Mouse (Mus musculus): Measurements from ENCODE around the gene Pqbp1.
"Not testable (repeated sequence)": the region's sequence is repeated elsewhere in the genome, so short reads cannot be mapped to it uniquely, and the experiment has no call there.

Pqbp1 gene

GRCm38 (mm10) chrX:7898880-7899874, at the start of gene Pqbp1, which contains the start of gene Timm17b:
Pqbp1 (minus strand) TSS chrX:7899269.
Timm17b (plus strand) TSS chrX:7899357.
- peak; percentile 80 to 86 for DNase-seq

GRCm38 (mm10) chrX:7947900-7948492, 48.9 kb upstream of the Pqbp1 start:
- DNase-seq: peak; percentile 65 to 82

DNA sequence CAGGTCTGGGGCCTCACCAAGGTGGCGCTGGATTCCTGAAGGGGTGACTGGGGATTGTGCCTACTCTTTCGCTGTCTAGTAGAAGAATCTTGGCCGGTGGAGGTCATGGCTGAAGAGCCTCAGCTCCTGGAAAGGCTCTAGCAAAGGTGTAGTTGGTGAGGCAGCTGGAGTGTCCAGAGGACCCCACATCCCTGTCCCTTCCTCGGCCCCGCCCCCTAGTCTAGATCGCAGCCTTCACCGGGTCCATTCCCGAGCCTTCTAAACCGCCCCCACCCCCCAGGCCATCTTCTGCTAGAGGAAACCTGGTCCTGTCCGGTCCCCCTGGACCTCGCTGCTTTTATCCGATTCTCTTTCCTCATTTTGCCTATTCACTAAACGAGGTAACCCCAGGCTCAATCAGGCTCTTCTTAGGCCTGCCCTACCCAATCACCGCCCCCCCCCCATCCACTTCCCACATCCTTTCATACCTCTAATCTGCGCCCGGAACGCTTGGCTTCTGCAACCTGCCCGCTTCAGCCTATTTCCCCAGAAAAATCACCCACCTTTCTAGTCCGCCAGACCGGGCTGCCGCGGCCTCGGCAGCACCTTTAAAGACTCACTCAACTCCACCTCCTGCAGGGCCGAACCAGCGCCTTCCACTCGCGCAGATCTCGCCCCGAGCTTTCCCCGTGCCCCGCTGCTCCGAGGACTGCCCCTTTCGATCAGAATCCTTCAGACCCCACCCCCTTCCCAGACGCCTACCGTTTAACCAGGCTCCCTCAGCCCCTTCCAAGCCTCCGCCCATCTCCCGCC, 48.2 kb upstream of the Pqbp1 start, which contains the start of gene Hdac6:
Hdac6 (minus strand) TSS at position 782 of the 792 bp plus-strand sequence.
- peak in 1 of 2 experiments; percentile 14 for DNase-seq

DNA sequence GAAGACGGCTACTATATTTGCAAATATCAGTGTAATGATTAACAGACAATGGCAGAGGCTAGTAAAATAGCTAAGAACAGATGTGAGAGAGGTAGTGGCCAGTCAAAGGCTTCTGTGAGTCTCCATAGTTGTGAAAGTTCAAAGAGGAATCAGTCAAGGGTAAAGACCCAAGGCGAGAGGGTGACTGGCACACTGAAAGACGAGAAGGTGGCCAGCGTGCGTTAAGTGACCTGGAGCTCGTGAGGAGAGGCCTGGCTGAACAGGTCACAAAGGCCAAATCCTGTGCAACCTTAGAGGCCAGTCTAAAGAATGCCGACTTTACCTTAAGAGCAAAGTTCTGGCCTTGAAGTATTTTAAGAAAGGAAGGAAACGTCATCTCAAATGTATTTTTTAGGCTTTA, 46.5 kb upstream of the Pqbp1 start:
- DNase-seq: no peak

- no peak for DNase-seq
Measured at GRCm38 (mm10) chrX:7937667-7938066, 38.6 kb upstream of the Pqbp1 start.

DNA sequence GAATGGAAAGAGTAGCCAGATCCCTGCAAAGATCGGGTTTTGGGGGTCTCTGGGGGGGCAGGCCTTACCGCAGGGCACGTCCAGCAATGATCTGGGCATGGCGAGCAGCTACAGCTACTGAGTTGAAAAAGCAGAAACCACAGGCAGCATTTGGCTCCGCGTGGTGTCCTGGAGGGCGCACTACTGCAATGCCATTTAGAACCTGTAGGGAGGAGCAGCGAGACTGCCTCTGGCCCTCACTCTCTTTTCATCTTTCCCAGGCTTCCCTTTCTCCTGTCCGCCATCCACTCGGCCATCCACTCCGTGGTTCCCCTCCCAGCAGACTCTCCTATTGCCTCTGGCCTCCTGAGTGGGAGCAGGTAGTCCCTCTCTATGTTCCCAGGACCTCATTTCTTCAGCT, 37.8 kb upstream of the Pqbp1 start:
- DNase-seq: no peak

DNA sequence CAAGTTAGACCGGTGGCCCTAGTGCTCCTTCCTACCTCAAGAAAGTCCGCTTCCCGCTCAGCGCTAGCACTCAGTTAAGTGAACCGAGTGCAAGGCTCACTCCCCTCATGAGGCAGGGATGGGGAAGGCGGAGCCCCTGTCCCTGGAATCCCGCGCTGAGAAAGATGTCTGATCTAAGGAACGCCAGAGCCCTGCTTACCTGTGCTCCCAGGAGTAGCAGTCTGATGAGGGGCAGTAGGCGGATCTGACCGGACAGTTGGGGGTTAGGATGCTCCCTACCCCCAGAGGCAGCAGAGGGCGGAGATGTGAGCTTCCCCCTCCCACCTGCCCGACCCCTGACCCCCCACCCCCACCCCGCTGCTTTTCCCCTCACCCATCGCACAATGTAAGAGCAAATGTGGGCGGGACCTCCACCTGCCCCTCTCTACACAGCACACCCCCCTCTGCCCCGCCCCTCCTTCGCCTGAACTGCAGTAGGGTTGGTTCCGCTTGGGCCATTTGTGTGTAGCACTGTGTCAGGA, 29.3 kb upstream of the Pqbp1 start, which contains the start of gene Eras:
Eras (minus strand) TSS at position 338 of the 521 bp plus-strand sequence.
- DNase-seq: no peak

DNA sequence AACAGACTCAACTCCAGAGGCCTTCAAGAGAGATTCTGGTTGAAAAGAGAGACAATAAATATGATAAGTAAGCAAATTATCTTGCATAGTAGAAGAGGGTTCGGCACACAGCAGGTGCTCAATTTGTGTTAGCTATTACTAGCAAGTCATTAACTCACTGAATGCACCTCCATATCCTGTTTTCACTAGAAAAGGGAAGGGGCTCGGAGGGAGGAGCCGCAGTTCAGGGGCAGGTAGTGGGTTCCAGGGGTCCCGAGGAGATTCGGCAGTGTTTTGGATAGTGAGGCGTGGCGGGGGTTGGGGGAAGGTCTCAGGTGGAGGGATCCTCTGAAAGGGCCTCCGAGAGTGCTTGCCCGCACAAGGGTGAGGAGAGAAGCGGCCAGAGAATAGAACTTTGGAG, 28.0 kb upstream of the Pqbp1 start:
- no peak for DNase-seq

- DNase-seq: no peak
Measured at GRCm38 (mm10) chrX:7926266-7926665, 27.2 kb upstream of the Pqbp1 start.

DNA sequence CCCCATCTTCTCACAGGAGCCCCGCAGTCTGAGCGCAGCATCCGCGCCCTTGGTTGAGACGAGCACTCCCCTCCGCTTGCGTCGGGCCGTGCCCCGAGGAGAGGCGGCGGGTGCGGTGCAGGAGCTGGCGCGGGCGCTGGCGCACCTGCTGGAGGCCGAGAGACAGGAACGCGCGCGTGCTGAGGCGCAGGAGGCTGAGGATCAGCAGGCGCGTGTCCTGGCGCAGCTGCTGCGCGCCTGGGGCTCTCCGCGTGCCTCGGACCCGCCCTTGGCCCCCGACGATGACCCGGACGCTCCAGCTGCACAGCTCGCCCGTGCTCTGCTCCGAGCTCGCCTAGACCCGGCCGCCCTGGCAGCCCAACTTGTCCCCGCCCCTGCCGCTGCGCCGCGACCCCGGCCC, 23.0 kb upstream of the Pqbp1 start:
- no peak for DNase-seq

GRCm38 (mm10) chrX:7919601-7920383, 20.7 kb upstream of the Pqbp1 start, which contains the start of gene Pcsk1n:
Pcsk1n (plus strand) TSS chrX:7919822.
- DNase-seq: no peak

DNA sequence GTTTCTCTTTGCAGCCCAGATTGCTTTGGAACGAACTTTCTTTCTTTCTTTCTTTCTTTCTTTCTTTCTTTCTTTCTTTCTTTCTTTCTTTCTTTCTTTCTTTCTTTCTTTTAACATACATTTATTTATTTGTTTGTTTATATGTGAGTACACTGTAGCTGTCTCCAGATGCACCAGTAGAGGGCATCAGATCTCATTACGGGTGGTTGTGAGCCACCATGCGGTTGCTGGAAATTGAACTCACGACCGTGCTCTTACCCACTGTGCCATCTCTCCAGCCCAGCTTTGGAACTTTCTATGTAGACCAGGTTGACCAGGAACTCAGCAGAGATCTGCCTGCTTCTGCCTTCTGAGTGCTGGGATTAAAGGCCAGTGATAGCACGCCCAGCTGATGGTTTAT, 18.9 kb upstream of the Pqbp1 start:
- DNase-seq: not testable (repeated sequence)

GRCm38 (mm10) chrX:7915669-7916068, 16.6 kb upstream of the Pqbp1 start:
- peak in 1 of 2 experiments; percentile 20 for DNase-seq

DNA sequence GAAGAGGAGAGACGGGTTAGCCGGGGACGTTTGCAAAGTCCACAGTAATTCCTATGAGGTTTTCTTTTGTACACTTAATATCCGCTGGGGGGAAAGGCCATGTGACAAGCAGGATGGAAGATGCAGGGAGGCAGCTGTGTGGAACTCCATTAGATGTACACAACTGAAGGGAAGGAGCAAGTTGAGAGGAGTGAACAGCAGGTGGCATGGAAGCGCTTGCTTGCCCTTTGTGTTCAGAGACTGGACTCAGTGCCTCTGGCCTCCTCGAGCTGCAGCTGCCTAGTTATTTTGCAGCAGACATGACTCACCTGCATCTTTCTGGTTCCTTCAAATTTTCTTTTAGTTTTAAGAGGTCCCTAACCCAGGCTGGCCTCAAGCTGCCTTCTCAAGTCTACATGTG, 11.4 kb upstream of the Pqbp1 start:
- no peak for DNase-seq

DNA sequence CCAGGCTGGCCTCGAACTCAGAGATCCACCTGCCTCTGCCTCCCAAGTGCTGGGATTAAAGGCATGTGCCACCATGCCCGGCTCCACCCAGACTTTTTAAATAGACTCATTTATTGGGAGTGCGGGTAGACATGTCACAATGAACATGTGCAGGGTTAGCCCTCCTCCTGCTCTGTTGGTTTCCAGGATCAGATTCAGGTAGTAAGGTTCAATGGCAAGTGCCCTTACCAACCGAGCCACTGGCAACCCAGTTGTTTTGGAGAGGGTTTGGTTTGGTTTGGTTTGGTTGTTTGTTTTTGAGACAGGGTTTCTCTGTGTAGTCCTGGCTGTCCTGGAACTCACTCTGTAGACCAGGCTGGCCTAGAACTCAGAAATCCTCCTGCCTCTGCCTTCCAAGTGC, 10.2 kb upstream of the Pqbp1 start, which contains the start of gene Gm10490:
Gm10490 (plus strand) TSS at position 301 of the 400 bp plus-strand sequence.
- not testable (repeated sequence) for DNase-seq

GRCm38 (mm10) chrX:7907735-7908134, 8.7 kb upstream of the Pqbp1 start, which contains the start of gene Gm10491:
Gm10491 (minus strand) TSS chrX:7907835.
- DNase-seq: no peak

DNA sequence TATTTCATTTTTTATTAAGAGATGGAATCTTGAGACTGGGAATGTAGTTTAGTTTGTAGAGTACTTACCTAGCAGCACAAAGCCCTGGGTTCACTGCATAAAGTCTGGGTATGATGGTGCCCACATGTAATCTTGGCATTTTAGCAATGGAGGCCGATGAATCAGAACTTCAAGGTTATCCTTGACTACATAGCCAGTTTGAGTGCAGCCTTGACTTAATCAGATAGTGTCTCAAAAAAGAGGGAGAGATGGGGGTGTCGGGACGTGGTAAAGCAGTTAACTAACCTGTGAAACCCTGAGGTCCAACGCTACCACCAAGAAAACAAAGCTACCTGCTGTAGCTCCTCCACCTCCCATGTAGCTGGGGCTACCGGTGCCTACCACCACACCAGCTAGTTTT, 5.4 kb upstream of the Pqbp1 start:
- DNase-seq: no peak

- no peak for DNase-seq
Measured at GRCm38 (mm10) chrX:7898211-7898610, 858 bp downstream of the Pqbp1 start.

- peak; percentile 44 to 56 for DNase-seq
Measured at GRCm38 (mm10) chrX:7883841-7884567, 15.1 kb downstream of the Pqbp1 start, which contains the start of gene Slc35a2. Slc35a2 (plus strand) TSS chrX:7884028.

GRCm38 (mm10) chrX:7879819-7880218, 19.2 kb downstream of the Pqbp1 start:
- peak in 1 of 2 experiments; percentile 48 for DNase-seq

DNA sequence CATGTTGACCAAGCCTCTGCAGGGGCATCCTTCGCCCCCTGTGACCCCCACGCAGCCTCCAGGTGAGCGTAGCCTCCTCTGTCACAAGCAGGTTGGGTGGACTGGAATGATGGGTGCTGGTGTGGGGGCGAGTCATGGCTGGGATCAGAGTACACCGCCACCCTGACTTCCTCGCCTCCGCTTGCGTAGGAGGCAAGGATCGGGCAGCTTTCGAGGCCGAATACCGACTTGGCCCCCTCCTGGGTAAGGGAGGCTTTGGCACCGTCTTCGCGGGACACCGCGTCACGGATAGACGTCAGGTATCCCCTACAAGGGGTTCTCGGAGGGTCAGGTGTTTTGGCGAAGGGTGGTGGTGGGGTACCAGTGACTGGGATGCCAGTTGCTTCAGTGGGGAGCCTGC, 20.6 kb downstream of the Pqbp1 start:
- DNase-seq: no peak

Data from thymus, adult 18-20 months (tissue).